Mouse (Mus musculus) E14TG2a.4 (cell line): ENCODE measurements around the gene Supt6.

Experiments used
- CTCF ChIP-seq: conservative IDR thresholded peaks from 2 replicates; pipeline ENCODE4 v1.5.1; 2014; ENCODE audit warnings: low read length
- POU5F1 ChIP-seq: IDR thresholded peaks from 2 replicates; pipeline ENCODE4 v1.6.1; 2014; ENCODE audit warnings: low read length, borderline replicate concordance

DNA sequence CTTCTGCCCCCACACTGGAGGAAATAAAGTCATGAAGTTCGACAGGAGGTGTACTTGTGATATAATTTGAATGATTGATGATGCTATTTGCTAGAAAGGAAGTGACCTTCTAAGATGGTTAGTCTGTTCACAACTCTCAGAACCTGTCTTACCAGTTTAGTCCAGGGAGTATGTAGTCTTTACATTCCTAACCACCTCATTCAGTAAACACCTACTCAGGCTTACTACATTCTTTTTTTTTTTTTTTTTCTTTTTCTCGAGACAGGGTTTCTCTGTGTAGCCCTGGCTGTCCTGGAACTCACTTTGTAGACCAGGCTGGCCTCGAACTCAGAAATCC, 1.2 kb upstream of the Supt6 start:
- TF ChIP-seq CTCF = no peak
- TF ChIP-seq POU5F1 = no peak
